Mouse (Mus musculus): ENCODE data around the gene Rpl39. TPM values are rescaled to one million over a fixed set of nuclear protein-coding genes. Genes with fewer than 3 reads are reported as not detected.

The Rpl39 gene
- polyA plus RNA-seq, 1 experiment from 2014 or later: 600 TPM

DNA sequence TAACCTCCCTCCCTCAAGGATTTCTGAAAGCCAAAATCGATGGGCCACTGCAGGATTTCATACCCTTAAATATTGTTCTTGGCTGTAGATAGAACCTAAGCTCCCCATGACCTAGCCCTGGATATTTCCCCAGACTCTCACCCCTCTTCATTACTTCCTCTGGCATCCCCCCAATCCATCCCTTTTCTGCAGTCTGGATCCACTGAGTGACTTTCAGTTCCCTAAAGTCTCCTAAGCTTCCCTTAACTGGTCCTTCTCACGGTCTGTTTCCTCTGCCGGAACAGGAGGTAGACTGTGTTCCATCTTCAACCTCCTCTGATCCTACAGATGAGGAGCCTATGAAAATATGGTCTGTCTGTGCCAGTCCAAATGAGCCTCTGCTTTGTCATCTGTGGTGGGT is 17.9 kb downstream of the Rpl39 start:
- Histone ChIP-seq H3K4me2 (no peak overlapping the region), H3K9me3 (ENCODE audit: low read depth, low read length) (no peaks in the 10 kb centered on the region), H3K27ac (ENCODE audit: low read depth) (no peak overlapping the region), H3K4me3 (ENCODE audit: low read depth, low read length) (no peak overlapping the region), H3K9ac (no peak overlapping the region), H3K4me1 (ENCODE audit: insufficient read depth) (no peaks in the 10 kb centered on the region), H3K27me3 (ENCODE audit: insufficient read depth, low read length) (no peaks in the 10 kb centered on the region), H3K36me3 (ENCODE audit: insufficient read depth) (no peaks in the 10 kb centered on the region)
- TF ChIP-seq CTCF (IDR thresholded peaks at IDR 0.05; ENCODE audit: low read depth): no peak
- DNase-seq (no peak), ATAC-seq (ENCODE audit: insufficient read depth) (no peak)
- WGBS: 75% methylated on average over 3 of the region's 3 CpGs

DNA sequence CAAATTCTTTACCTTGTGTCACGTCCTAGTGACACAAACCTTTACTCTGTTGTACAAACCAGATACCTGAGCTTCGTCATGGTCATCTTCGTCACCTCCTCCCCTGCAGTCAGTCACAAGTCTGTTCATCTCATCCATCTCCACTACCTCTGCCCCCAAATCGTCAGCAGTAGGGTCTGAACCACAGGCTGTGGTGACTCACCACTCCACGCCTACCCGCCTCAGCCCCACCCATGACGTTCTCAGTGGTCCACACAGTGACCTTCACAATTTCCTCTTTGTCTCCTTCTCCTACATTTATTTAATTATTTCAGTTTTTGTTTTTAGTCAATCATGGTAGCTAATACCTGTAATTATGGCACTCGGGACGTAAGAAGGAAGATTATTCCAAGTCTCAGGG is 21.3 kb downstream of the Rpl39 start:
- Histone ChIP-seq H3K4me1 (ENCODE audit: insufficient read depth) (no peaks in the 10 kb centered on the region), H3K9me3 (ENCODE audit: low read depth, low read length) (no peaks in the 10 kb centered on the region), H3K9ac (no peak overlapping the region), H3K27me3 (ENCODE audit: insufficient read depth, low read length) (no peaks in the 10 kb centered on the region), H3K36me3 (ENCODE audit: insufficient read depth) (no peaks in the 10 kb centered on the region), H3K4me3 (ENCODE audit: low read depth, low read length) (no peak overlapping the region), H3K27ac (ENCODE audit: low read depth) (no peak overlapping the region), H3K4me2 (no peak overlapping the region)
- DNase-seq: no peak
- WGBS: 75% methylated on average over 9 of the region's 9 CpGs
- no peak for TF ChIP-seq CTCF (IDR thresholded peaks at IDR 0.05; ENCODE audit: low read depth)
- no peak for ATAC-seq (ENCODE audit: insufficient read depth)

DNA sequence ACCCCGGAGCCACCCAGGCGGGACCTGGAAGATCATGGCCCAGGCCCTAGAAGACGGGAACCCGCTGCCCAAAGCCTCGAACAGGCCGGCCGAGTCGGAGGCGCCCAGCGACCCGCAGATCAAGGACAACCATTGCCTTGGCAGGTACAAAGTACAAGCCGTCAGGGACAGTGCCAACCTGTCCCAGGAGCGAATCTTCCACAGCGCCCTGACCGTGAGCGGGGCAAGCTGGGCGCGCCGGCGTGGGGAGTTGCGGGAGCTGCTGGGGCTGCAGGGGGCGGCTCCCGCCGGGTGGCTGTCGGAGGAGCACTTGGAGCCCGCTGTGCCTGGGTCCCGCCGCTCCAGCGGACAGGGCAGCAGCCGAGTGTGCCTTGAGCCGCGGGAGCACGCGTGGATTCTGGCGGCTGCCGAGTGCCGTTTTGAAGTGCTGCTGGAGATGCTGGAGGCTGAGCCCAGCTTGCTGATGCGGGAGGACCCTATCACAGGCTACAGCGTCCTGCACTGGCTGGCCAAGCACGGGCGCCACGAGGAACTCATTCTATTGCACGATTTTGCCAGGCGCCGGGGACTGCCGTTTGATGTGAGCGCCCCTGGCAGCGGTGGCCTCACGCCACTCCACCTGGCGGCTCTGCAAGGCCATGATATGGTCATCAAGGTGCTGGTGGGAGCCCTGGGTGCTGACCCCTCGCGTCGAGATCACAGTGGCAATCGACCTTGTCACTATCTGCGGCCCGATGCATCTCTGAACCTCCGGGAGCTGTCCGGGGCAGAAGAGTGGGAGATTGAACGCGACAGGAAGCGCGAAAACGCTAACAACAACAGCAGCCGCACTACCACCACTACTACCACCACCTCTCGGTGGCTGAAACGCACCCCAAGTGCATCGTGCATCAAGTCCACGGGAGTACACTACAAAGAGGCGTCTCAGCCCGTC is 36.0 kb downstream of the Rpl39 start:
- Histone ChIP-seq H3K27ac (ENCODE audit: low read depth) (no peak overlapping the region), H3K4me2 (peak overlapping the region; percentile 59), H3K9me3 (ENCODE audit: low read depth, low read length) (no peaks in the 10 kb centered on the region), H3K9ac (0 out of 2 replicates have a peak overlapping the region, but pooled peaks have one; percentile 3), H3K36me3 (ENCODE audit: insufficient read depth) (no peaks in the 10 kb centered on the region), H3K27me3 (ENCODE audit: insufficient read depth, low read length) (peaks cover 42% of the 10 kb centered on the region), H3K4me3 (ENCODE audit: low read depth, low read length) (peak overlapping the region; percentile 32), H3K4me1 (ENCODE audit: insufficient read depth) (no peaks in the 10 kb centered on the region)
- DNase-seq (peak; percentile 10), ATAC-seq (ENCODE audit: insufficient read depth) (0 out of 2 replicates have a peak, but pooled peaks have one; percentile 24)
- 10% methylated on average over 59 of the region's 70 CpGs for WGBS
- no peak for TF ChIP-seq CTCF (IDR thresholded peaks at IDR 0.05; ENCODE audit: low read depth)

DNA sequence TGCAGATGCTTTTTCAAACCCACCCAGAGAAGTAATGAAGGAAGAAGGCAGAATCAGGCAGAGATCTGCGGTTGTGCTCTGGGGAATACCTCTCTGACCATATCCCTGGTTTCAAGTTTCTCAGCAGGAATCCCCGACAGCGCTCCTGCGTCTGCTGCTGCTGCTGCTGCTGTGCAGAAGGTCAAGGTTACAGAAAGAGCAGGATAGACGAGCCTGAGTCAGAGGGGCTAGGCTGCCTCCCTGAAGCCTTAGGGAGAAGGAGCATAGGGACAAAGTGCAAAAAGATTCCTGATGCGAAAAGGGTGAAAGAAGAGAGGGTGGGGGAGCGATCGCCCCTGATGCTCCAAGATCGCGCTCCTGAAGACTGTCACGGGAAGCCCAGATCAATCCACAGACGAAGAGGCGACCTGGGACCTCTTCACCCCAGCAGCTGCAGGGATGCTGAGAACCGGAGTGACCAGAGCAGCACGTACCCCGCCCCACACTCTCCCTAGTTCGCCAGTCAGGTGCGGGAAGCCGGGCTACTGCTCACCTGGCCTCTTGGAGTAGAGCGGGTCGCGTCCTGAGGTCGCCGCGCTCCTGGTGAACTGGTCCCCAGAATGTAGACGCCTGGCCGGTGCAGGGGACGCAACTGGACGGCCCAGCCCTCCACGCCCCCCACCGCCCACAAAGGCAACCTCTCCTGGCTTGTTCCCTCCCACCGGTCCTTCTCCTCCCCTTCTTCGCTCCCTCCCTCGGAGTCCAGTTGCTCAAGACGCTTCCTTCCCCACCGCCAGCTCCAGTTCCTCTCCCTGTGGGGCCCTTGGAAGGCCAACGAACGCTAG is 36.9 kb downstream of the Rpl39 start, which contains the start of gene Sowahd:
Gene Sowahd, plus strand, starts transcription at position 780 of the 824 bp plus-strand sequence.
- peak within 1 kb of the TSS; percentile 32 for H3K4me3 ChIP-seq (ENCODE audit: low read depth, low read length)
- no peaks in the 10 kb centered on the region for H3K36me3 ChIP-seq (ENCODE audit: insufficient read depth)
- no peak within 1 kb of the TSS for H3K27ac ChIP-seq (ENCODE audit: low read depth)
- no peaks in the 10 kb centered on the region for H3K4me1 ChIP-seq (ENCODE audit: insufficient read depth)
- H3K9ac ChIP-seq: 0 out of 2 replicates have a peak within 1 kb of the TSS, but pooled peaks have one; percentile 3
- WGBS: 8% methylated on average over 35 of the region's 38 CpGs
- ATAC-seq (ENCODE audit: insufficient read depth) (no peak), DNase-seq (no peak)
- TF ChIP-seq CTCF (IDR thresholded peaks at IDR 0.05; ENCODE audit: low read depth): no peak
- H3K4me2 ChIP-seq: peak within 1 kb of the TSS; percentile 59
- H3K27me3 ChIP-seq (ENCODE audit: insufficient read depth, low read length): peaks cover 42% of the 10 kb centered on the region
- no peaks in the 10 kb centered on the region for H3K9me3 ChIP-seq (ENCODE audit: low read depth, low read length)

DNA sequence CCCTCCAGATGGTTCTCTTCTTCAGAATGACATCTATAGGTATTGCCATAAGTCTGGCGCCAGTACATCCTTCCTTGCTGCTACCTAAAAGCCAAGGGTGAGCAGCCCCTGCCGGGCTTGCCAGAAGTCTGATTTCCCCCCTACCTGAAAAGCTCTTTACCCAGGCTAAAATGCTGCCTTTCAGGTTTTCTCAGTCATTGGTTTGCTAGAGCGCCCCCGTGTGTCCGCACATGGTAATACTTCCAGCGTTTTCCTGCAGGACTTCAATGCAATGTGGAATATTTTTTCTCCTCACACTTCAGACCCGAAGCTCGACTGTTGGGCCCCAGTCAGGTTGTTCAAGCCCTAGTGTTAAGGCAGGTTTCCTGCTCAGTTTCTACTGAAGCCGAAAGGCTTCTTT is 42.5 kb downstream of the Rpl39 start:
- Histone ChIP-seq H3K9ac (no peak overlapping the region), H3K4me1 (ENCODE audit: insufficient read depth) (no peaks in the 10 kb centered on the region), H3K27ac (ENCODE audit: low read depth) (no peak overlapping the region), H3K4me3 (ENCODE audit: low read depth, low read length) (no peak overlapping the region), H3K4me2 (no peak overlapping the region), H3K36me3 (ENCODE audit: insufficient read depth) (no peaks in the 10 kb centered on the region), H3K27me3 (ENCODE audit: insufficient read depth, low read length) (peaks cover 12% of the 10 kb centered on the region), H3K9me3 (ENCODE audit: low read depth, low read length) (no peaks in the 10 kb centered on the region)
- peak; percentile 75 for DNase-seq
- TF ChIP-seq CTCF (IDR thresholded peaks at IDR 0.05; ENCODE audit: low read depth): peak; percentile 66
- ATAC-seq (ENCODE audit: insufficient read depth): no peak
- 15% methylated on average over 9 of the region's 9 CpGs for WGBS

Other genes with a start within 250 kb of the Rpl39 start
- gene Ube2a, start 211.5 kb downstream of the Rpl39 start, polyA plus RNA-seq (2014; fragmentation: Nextera tagmentation; extraction: Ambion mirVana): 134 and 140 TPM in 2 replicates
- gene C330007P06Rik, start 211.3 kb downstream of the Rpl39 start, polyA plus RNA-seq (2014; fragmentation: Nextera tagmentation; extraction: Ambion mirVana): 37.9 and 39.2 TPM in 2 replicates
- 2.8 and 2.9 TPM in 2 replicates for gene Nkrf, start 182.5 kb downstream of the Rpl39 start, polyA plus RNA-seq (2014; fragmentation: Nextera tagmentation; extraction: Ambion mirVana)
- gene Sept6, start 93.6 kb downstream of the Rpl39 start, polyA plus RNA-seq (2014; fragmentation: Nextera tagmentation; extraction: Ambion mirVana): 18.6 and 19.7 TPM in 2 replicates
- gene Sowahd, start 36.6 kb downstream of the Rpl39 start, polyA plus RNA-seq (2014; fragmentation: Nextera tagmentation; extraction: Ambion mirVana): 0.18 TPM in 1 of 2 replicates, not detected in the other
- 19.0 and 19.3 TPM in 2 replicates for gene Upf3b, start 24.9 kb upstream of the Rpl39 start, polyA plus RNA-seq (2014; fragmentation: Nextera tagmentation; extraction: Ambion mirVana)
- 13.6 and 15.9 TPM in 2 replicates for gene Nkap, start 41.4 kb upstream of the Rpl39 start, polyA plus RNA-seq (2014; fragmentation: Nextera tagmentation; extraction: Ambion mirVana)
- 0.09 TPM in 1 of 2 replicates, not detected in the other for gene Akap14, start 83.4 kb upstream of the Rpl39 start, polyA plus RNA-seq (2014; fragmentation: Nextera tagmentation; extraction: Ambion mirVana)
- 387 and 422 TPM in 2 replicates for gene Ndufa1, start 105.8 kb upstream of the Rpl39 start, polyA plus RNA-seq (2014; fragmentation: Nextera tagmentation; extraction: Ambion mirVana)
- 9.2 and 11.0 TPM in 2 replicates for gene Rnf113a1, start 105.8 kb upstream of the Rpl39 start, polyA plus RNA-seq (2014; fragmentation: Nextera tagmentation; extraction: Ambion mirVana)
- not detected in 2 replicates for gene Gm9, start 125.6 kb upstream of the Rpl39 start, polyA plus RNA-seq (2014; fragmentation: Nextera tagmentation; extraction: Ambion mirVana)
- not detected in 2 replicates for gene Rhox1, start 136.9 kb upstream of the Rpl39 start, polyA plus RNA-seq (2014; fragmentation: Nextera tagmentation; extraction: Ambion mirVana)
- not detected in 2 replicates for gene Rhox2a, start 159.6 kb upstream of the Rpl39 start, polyA plus RNA-seq (2014; fragmentation: Nextera tagmentation; extraction: Ambion mirVana)
- gene Rhox3a, start 164.5 kb upstream of the Rpl39 start, polyA plus RNA-seq (2014; fragmentation: Nextera tagmentation; extraction: Ambion mirVana): not detected in 2 replicates
- not detected in 2 replicates for gene Rhox4a, start 179.9 kb upstream of the Rpl39 start, polyA plus RNA-seq (2014; fragmentation: Nextera tagmentation; extraction: Ambion mirVana)